Mouse (Mus musculus): ENCODE measurements around the gene Srpk2. TPM values are rescaled to one million over a fixed set of nuclear protein-coding genes. Genes with fewer than 3 reads are reported as not detected.

The Srpk2 gene
- polyA plus RNA-seq, 1 experiment, result 4.9 TPM

- no peak for TF ChIP-seq MAX (IDR thresholded peaks at IDR 0.05)
- TF ChIP-seq MYOG (IDR thresholded peaks at IDR 0.05; ENCODE audit: control insufficient read depth, extremely low read depth, insufficient read length), result no peak
- no peak for TF ChIP-seq MYOD1 (IDR thresholded peaks at IDR 0.05; ENCODE audit: control insufficient read depth, insufficient read length, low read depth)
- TF ChIP-seq USF1 (IDR thresholded peaks at IDR 0.05; ENCODE audit: low read depth), result no peak
- no peak for TF ChIP-seq FOSL1 (IDR thresholded peaks at IDR 0.05; ENCODE audit: insufficient read depth, low read length, poor library complexity, severe bottlenecking)
- no peak for TF ChIP-seq CTCF (IDR thresholded peaks at IDR 0.05; ENCODE audit: control insufficient read depth, insufficient read depth, insufficient read length)
- no peak for TF ChIP-seq CEBPB (IDR thresholded peaks at IDR 0.05; ENCODE audit: low read depth)
- peaks cover 34% of the 10 kb centered on the region for H3K36me3 ChIP-seq (ENCODE audit: control insufficient read depth, insufficient read depth)
- H3K79me2 ChIP-seq (ENCODE audit: control insufficient read depth, insufficient read depth), result no peaks in the 10 kb centered on the region
- no peak overlapping the region for H3ac ChIP-seq (ENCODE audit: control insufficient read depth, insufficient read length, low read depth)
- no peaks in the 10 kb centered on the region for H3K79me3 ChIP-seq (ENCODE audit: low read depth)
- H3K4me3 ChIP-seq (ENCODE audit: insufficient read depth, poor library complexity, severe bottlenecking), result no peak overlapping the region
- no peaks in the 10 kb centered on the region for H3K27me3 ChIP-seq (ENCODE audit: control insufficient read depth, insufficient read depth, insufficient read length)
These were observed 177.2 kb downstream of the Srpk2 start for GRCm38 (mm10) chr5:23507210-23507609.

- no peaks in the 10 kb centered on the region for H3K79me2 ChIP-seq (ENCODE audit: control insufficient read depth, insufficient read depth)
- H3K79me3 ChIP-seq (ENCODE audit: low read depth), result no peaks in the 10 kb centered on the region
- TF ChIP-seq MYOD1 (IDR thresholded peaks at IDR 0.05; ENCODE audit: control insufficient read depth, insufficient read length, low read depth) (no peak), CTCF (IDR thresholded peaks at IDR 0.05; ENCODE audit: control insufficient read depth, insufficient read depth, insufficient read length) (no peak), MAX (IDR thresholded peaks at IDR 0.05) (no peak), CEBPB (IDR thresholded peaks at IDR 0.05; ENCODE audit: low read depth) (no peak), FOSL1 (IDR thresholded peaks at IDR 0.05; ENCODE audit: insufficient read depth, low read length, poor library complexity, severe bottlenecking) (no peak), USF1 (IDR thresholded peaks at IDR 0.05; ENCODE audit: low read depth) (no peak), MYOG (IDR thresholded peaks at IDR 0.05; ENCODE audit: control insufficient read depth, extremely low read depth, insufficient read length) (no peak)
- peaks cover 51% of the 10 kb centered on the region for H3K36me3 ChIP-seq (ENCODE audit: control insufficient read depth, insufficient read depth)
- no peak overlapping the region for H3ac ChIP-seq (ENCODE audit: control insufficient read depth, insufficient read length, low read depth)
- H3K27me3 ChIP-seq (ENCODE audit: control insufficient read depth, insufficient read depth, insufficient read length), result no peaks in the 10 kb centered on the region
- H3K4me3 ChIP-seq (ENCODE audit: insufficient read depth, poor library complexity, severe bottlenecking), result no peak overlapping the region
These were observed 178.8 kb downstream of the Srpk2 start for GRCm38 (mm10) chr5:23505578-23505977.

DNA sequence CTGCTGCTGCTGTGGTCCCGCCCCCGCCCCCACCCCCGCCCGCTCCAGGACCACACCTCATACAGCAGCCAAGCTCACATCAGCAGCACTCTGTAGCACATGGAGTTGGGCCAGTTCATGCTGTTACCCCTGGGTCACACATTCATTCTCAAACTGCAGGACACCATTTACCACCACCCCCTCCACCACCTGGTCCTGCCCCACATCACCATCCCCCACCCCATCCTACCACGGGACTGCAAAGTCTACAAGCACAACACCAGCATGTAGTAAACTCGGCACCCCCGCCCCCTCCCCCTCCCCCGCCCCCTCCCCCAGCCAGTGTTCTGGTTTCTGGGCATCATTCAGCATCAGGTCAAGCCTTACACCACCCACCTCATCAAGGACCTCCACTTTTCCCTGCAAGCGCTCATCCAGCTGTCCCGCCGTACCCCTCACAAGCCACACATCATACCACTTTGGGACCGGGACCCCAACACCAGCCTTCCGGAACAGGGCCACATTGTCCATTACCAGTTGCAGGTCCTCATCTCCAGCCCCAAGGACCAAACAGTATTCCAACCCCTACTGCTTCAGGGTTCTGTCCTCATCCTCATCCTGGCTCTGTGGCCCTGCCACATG is 182.0 kb downstream of the Srpk2 start:
- H3K79me2 ChIP-seq (ENCODE audit: control insufficient read depth, insufficient read depth), result no peaks in the 10 kb centered on the region
- no peaks in the 10 kb centered on the region for H3K79me3 ChIP-seq (ENCODE audit: low read depth)
- H3K36me3 ChIP-seq (ENCODE audit: control insufficient read depth, insufficient read depth), result peaks cover 79% of the 10 kb centered on the region
- TF ChIP-seq USF1 (IDR thresholded peaks at IDR 0.05; ENCODE audit: low read depth), result no peak
- H3K4me3 ChIP-seq (ENCODE audit: insufficient read depth, poor library complexity, severe bottlenecking), result no peak overlapping the region
- H3ac ChIP-seq (ENCODE audit: control insufficient read depth, insufficient read length, low read depth), result no peak overlapping the region
- H3K27me3 ChIP-seq (ENCODE audit: control insufficient read depth, insufficient read depth, insufficient read length), result no peaks in the 10 kb centered on the region

- Histone ChIP-seq H3K36me3 (ENCODE audit: control insufficient read depth, insufficient read depth) (peaks cover 80% of the 10 kb centered on the region), H3ac (ENCODE audit: control insufficient read depth, insufficient read length, low read depth) (no peak overlapping the region)
These were observed 182.7 kb downstream of the Srpk2 start for GRCm38 (mm10) chr5:23501582-23502316.

GRCm38 (mm10) chr5:23500715-23501114 is 183.7 kb downstream of the Srpk2 start:
- no peaks in the 10 kb centered on the region for H3K27me3 ChIP-seq (ENCODE audit: control insufficient read depth, insufficient read depth, insufficient read length)
- no peak overlapping the region for H3K4me3 ChIP-seq (ENCODE audit: insufficient read depth, poor library complexity, severe bottlenecking)
- H3K36me3 ChIP-seq (ENCODE audit: control insufficient read depth, insufficient read depth), result peaks cover 90% of the 10 kb centered on the region
- no peaks in the 10 kb centered on the region for H3K79me2 ChIP-seq (ENCODE audit: control insufficient read depth, insufficient read depth)
- TF ChIP-seq FOSL1 (IDR thresholded peaks at IDR 0.05; ENCODE audit: insufficient read depth, low read length, poor library complexity, severe bottlenecking) (no peak), MYOG (IDR thresholded peaks at IDR 0.05; ENCODE audit: control insufficient read depth, extremely low read depth, insufficient read length) (no peak), MYOD1 (IDR thresholded peaks at IDR 0.05; ENCODE audit: control insufficient read depth, insufficient read length, low read depth) (no peak), CTCF (IDR thresholded peaks at IDR 0.05; ENCODE audit: control insufficient read depth, insufficient read depth, insufficient read length) (no peak), CEBPB (IDR thresholded peaks at IDR 0.05; ENCODE audit: low read depth) (no peak), USF1 (IDR thresholded peaks at IDR 0.05; ENCODE audit: low read depth) (no peak), MAX (IDR thresholded peaks at IDR 0.05) (no peak)
- H3K79me3 ChIP-seq (ENCODE audit: low read depth), result no peaks in the 10 kb centered on the region
- H3ac ChIP-seq (ENCODE audit: control insufficient read depth, insufficient read length, low read depth), result no peak overlapping the region

More at GRCm38 (mm10) chr5:23501582-23502316, 182.7 kb downstream of the Srpk2 start:
- no peak for TF ChIP-seq MAX (IDR thresholded peaks at IDR 0.05)
- no peak for TF ChIP-seq MYOG (IDR thresholded peaks at IDR 0.05; ENCODE audit: control insufficient read depth, extremely low read depth, insufficient read length)
- TF ChIP-seq CTCF (IDR thresholded peaks at IDR 0.05; ENCODE audit: control insufficient read depth, insufficient read depth, insufficient read length), result no peak
- no peak for TF ChIP-seq FOSL1 (IDR thresholded peaks at IDR 0.05; ENCODE audit: insufficient read depth, low read length, poor library complexity, severe bottlenecking)
- no peak for TF ChIP-seq CEBPB (IDR thresholded peaks at IDR 0.05; ENCODE audit: low read depth)
- TF ChIP-seq USF1 (IDR thresholded peaks at IDR 0.05; ENCODE audit: low read depth), result no peak
- Histone ChIP-seq H3K4me3 (ENCODE audit: insufficient read depth, poor library complexity, severe bottlenecking) (no peak overlapping the region), H3K79me3 (ENCODE audit: low read depth) (no peaks in the 10 kb centered on the region), H3K27me3 (ENCODE audit: control insufficient read depth, insufficient read depth, insufficient read length) (no peaks in the 10 kb centered on the region), H3K79me2 (ENCODE audit: control insufficient read depth, insufficient read depth) (no peaks in the 10 kb centered on the region)
